Mouse (Mus musculus): ENCODE results near the gene Alox5ap. TPM values are rescaled to one million over a fixed set of nuclear protein-coding genes. Genes with fewer than 3 reads are reported as not detected.

Gene Alox5ap
- polyA plus RNA-seq, 1 experiment from 2014 or later, result 5.8 TPM

GRCm38 (mm10) chr5:149266761-149267221, 2.2 kb downstream of the Alox5ap start:
- DNase-seq (ENCODE audit: low spot score), result no peak
- Histone ChIP-seq H3K4me3 (no peak overlapping the region), H3K36me3 (replicated peaks) (no peaks in the 10 kb centered on the region), H3K9me3 (no peaks in the 10 kb centered on the region), H3K27ac (replicated peaks) (0 out of 2 replicates have a peak overlapping the region, but pooled peaks have one; percentile 2), H3K27me3 (replicated peaks; ENCODE audit: low read depth, poor library complexity, severe bottlenecking) (no peaks in the 10 kb centered on the region), H3K4me1 (peaks cover 10% of the 10 kb centered on the region)
- WGBS, result 80% methylated on average over 8 of the region's 8 CpGs

- Histone ChIP-seq H3K27me3 (replicated peaks; ENCODE audit: low read depth, poor library complexity, severe bottlenecking) (no peaks in the 10 kb centered on the region), H3K9me3 (no peaks in the 10 kb centered on the region), H3K36me3 (replicated peaks) (no peaks in the 10 kb centered on the region), H3K4me1 (peaks cover 12% of the 10 kb centered on the region), H3K27ac (replicated peaks) (0 out of 2 replicates have a peak overlapping the region, but pooled peaks have one; percentile 2), H3K4me3 (no peak overlapping the region)
- DNase-seq (ENCODE audit: low spot score), result no peak
- WGBS, result 79% methylated on average over 4 of the region's 4 CpGs
Observed at GRCm38 (mm10) chr5:149267493-149267892, 2.9 kb downstream of the Alox5ap start.

GRCm38 (mm10) chr5:149271291-149271690, 6.7 kb downstream of the Alox5ap start:
- Histone ChIP-seq H3K27me3 (replicated peaks; ENCODE audit: low read depth, poor library complexity, severe bottlenecking) (no peaks in the 10 kb centered on the region), H3K4me1 (0 out of 2 replicates have a peak, but pooled peaks cover 5% of the 10 kb centered on the region), H3K36me3 (replicated peaks) (no peaks in the 10 kb centered on the region), H3K4me3 (no peak overlapping the region), H3K27ac (replicated peaks) (no peak overlapping the region), H3K9me3 (peaks cover 6% of the 10 kb centered on the region; the same call in 1 of the 2 replicates)
- DNase-seq (ENCODE audit: low spot score), result no peak
- WGBS, result 90% methylated on average over 3 of the region's 3 CpGs

- peak overlapping the region; percentile 14; the same call in 1 of the 2 replicates for H3K27ac ChIP-seq (replicated peaks)
- no peak for DNase-seq (ENCODE audit: low spot score)
- H3K36me3 ChIP-seq (replicated peaks), result no peaks in the 10 kb centered on the region
- no peaks in the 10 kb centered on the region for H3K27me3 ChIP-seq (replicated peaks; ENCODE audit: low read depth, poor library complexity, severe bottlenecking)
- H3K9me3 ChIP-seq, result peaks cover 6% of the 10 kb centered on the region; the same call in 1 of the 2 replicates
- 82% methylated on average over 4 of the region's 4 CpGs for WGBS
- H3K4me1 ChIP-seq, result 0 out of 2 replicates have a peak, but pooled peaks cover 5% of the 10 kb centered on the region
- H3K4me3 ChIP-seq, result no peak overlapping the region
Observed at GRCm38 (mm10) chr5:149272535-149272934, 8.0 kb downstream of the Alox5ap start.

- Histone ChIP-seq H3K9me3 (peaks cover 6% of the 10 kb centered on the region; the same call in 1 of the 2 replicates), H3K27me3 (replicated peaks; ENCODE audit: low read depth, poor library complexity, severe bottlenecking) (no peaks in the 10 kb centered on the region), H3K27ac (replicated peaks) (no peak overlapping the region), H3K4me3 (no peak overlapping the region), H3K4me1 (peaks cover 14% of the 10 kb centered on the region), H3K36me3 (replicated peaks) (no peaks in the 10 kb centered on the region)
- 89% methylated on average over 15 of the region's 15 CpGs for WGBS
- no peak for DNase-seq (ENCODE audit: low spot score)
Observed at GRCm38 (mm10) chr5:149274390-149275104, 10.0 kb downstream of the Alox5ap start.

GRCm38 (mm10) chr5:149275105-149275494, 10.5 kb downstream of the Alox5ap start:
- WGBS, result 80% methylated on average over 1 of the region's 1 CpGs

GRCm38 (mm10) chr5:149277529-149277928, 13.0 kb downstream of the Alox5ap start:
- WGBS, result 89% methylated on average over 5 of the region's 5 CpGs

More at GRCm38 (mm10) chr5:149275105-149275494, 10.5 kb downstream of the Alox5ap start:
- peaks cover 6% of the 10 kb centered on the region; the same call in 1 of the 2 replicates for H3K9me3 ChIP-seq
- H3K27ac ChIP-seq (replicated peaks), result no peak overlapping the region
- H3K4me1 ChIP-seq, result peaks cover 16% of the 10 kb centered on the region
- no peaks in the 10 kb centered on the region for H3K36me3 ChIP-seq (replicated peaks)
- DNase-seq (ENCODE audit: low spot score), result no peak
- no peak overlapping the region for H3K4me3 ChIP-seq
- H3K27me3 ChIP-seq (replicated peaks; ENCODE audit: low read depth, poor library complexity, severe bottlenecking), result no peaks in the 10 kb centered on the region

DNA sequence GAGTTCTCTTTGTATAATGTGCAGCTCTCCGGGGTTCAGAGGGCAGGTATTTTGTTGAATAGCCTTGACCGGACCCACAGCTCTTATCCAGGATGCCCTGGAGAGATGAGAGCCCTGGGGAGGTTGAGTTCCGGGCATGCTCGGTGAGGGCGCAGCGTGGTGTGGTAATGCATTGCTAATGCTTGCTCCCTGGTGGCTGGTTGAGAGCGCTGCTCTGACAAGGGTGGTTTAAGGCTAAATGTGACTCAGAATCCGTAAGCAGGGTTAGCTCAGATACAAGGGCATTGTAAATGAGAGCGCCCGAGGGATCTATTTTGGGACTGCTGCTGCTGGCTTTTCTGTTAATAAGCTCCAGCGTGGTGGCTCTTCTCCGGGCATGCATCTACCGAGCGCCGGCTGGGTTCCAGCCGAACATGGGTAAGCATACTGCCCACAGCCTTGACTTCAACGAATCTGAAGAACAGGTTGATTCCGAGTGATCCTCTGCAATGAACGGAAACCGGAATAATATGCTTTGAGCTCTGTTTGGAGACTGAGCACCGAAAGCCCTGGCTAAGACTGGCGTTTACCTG, 14.8 kb downstream of the Alox5ap start:
- Histone ChIP-seq H3K4me1 (peaks cover 12% of the 10 kb centered on the region), H3K27ac (replicated peaks) (peak overlapping the region; percentile 65), H3K27me3 (replicated peaks; ENCODE audit: low read depth, poor library complexity, severe bottlenecking) (no peaks in the 10 kb centered on the region), H3K4me3 (peak overlapping the region; percentile 33), H3K36me3 (replicated peaks) (peaks cover 5% of the 10 kb centered on the region; the same call in 1 of the 2 replicates), H3K9me3 (peaks cover 17% of the 10 kb centered on the region)
- 28% methylated on average over 22 of the region's 22 CpGs for WGBS
- peak; percentile 65 for DNase-seq (ENCODE audit: low spot score)

More at GRCm38 (mm10) chr5:149277529-149277928, 13.0 kb downstream of the Alox5ap start:
- Histone ChIP-seq H3K27ac (replicated peaks) (no peak overlapping the region; the same call in 1 of the 2 replicates), H3K4me3 (no peak overlapping the region), H3K9me3 (peaks cover 12% of the 10 kb centered on the region), H3K4me1 (peaks cover 14% of the 10 kb centered on the region), H3K36me3 (replicated peaks) (peaks cover 5% of the 10 kb centered on the region; the same call in 1 of the 2 replicates), H3K27me3 (replicated peaks; ENCODE audit: low read depth, poor library complexity, severe bottlenecking) (no peaks in the 10 kb centered on the region)
- no peak for DNase-seq (ENCODE audit: low spot score)

- Histone ChIP-seq H3K9me3 (peaks cover 12% of the 10 kb centered on the region), H3K36me3 (replicated peaks) (peaks cover 5% of the 10 kb centered on the region; the same call in 1 of the 2 replicates), H3K4me3 (no peak overlapping the region), H3K27ac (replicated peaks) (no peak overlapping the region), H3K27me3 (replicated peaks; ENCODE audit: low read depth, poor library complexity, severe bottlenecking) (peaks cover 15% of the 10 kb centered on the region), H3K4me1 (peaks cover 35% of the 10 kb centered on the region)
- peak; percentile 23 for DNase-seq (ENCODE audit: low spot score)
- 81% methylated on average over 2 of the region's 2 CpGs for WGBS
Observed at GRCm38 (mm10) chr5:149283009-149283408, 18.4 kb downstream of the Alox5ap start.

GRCm38 (mm10) chr5:149283821-149284220, 19.3 kb downstream of the Alox5ap start:
- peaks cover 18% of the 10 kb centered on the region for H3K27me3 ChIP-seq (replicated peaks; ENCODE audit: low read depth, poor library complexity, severe bottlenecking)
- H3K36me3 ChIP-seq (replicated peaks), result peaks cover 5% of the 10 kb centered on the region; the same call in 1 of the 2 replicates
- peaks cover 34% of the 10 kb centered on the region for H3K4me1 ChIP-seq
- no peak overlapping the region for H3K27ac ChIP-seq (replicated peaks)
- peaks cover 12% of the 10 kb centered on the region for H3K9me3 ChIP-seq
- no peak overlapping the region for H3K4me3 ChIP-seq
- DNase-seq (ENCODE audit: low spot score), result no peak

GRCm38 (mm10) chr5:149286021-149286420, 21.5 kb downstream of the Alox5ap start:
- 63% methylated on average over 7 of the region's 7 CpGs for WGBS
- H3K27ac ChIP-seq (replicated peaks), result 0 out of 2 replicates have a peak overlapping the region, but pooled peaks have one; percentile 8

GRCm38 (mm10) chr5:149287148-149288038, 22.8 kb downstream of the Alox5ap start:
- Histone ChIP-seq H3K27me3 (replicated peaks; ENCODE audit: low read depth, poor library complexity, severe bottlenecking) (peaks cover 18% of the 10 kb centered on the region), H3K36me3 (replicated peaks) (peaks cover under 1% of the 10 kb centered on the region; the same call in 1 of the 2 replicates), H3K4me1 (peaks cover 25% of the 10 kb centered on the region), H3K9me3 (peaks cover 7% of the 10 kb centered on the region), H3K27ac (replicated peaks) (peak overlapping the region; percentile 45; the same call in 1 of the 2 replicates), H3K4me3 (peak overlapping the region; percentile 49)
- WGBS, result 24% methylated on average over 41 of the region's 41 CpGs
- DNase-seq (ENCODE audit: low spot score), result peak; percentile 30

More at GRCm38 (mm10) chr5:149286021-149286420, 21.5 kb downstream of the Alox5ap start:
- Histone ChIP-seq H3K9me3 (peaks cover 12% of the 10 kb centered on the region), H3K27me3 (replicated peaks; ENCODE audit: low read depth, poor library complexity, severe bottlenecking) (peaks cover 18% of the 10 kb centered on the region), H3K4me1 (peaks cover 25% of the 10 kb centered on the region), H3K4me3 (no peak overlapping the region), H3K36me3 (replicated peaks) (peaks cover 5% of the 10 kb centered on the region; the same call in 1 of the 2 replicates)
- peak; percentile 9 for DNase-seq (ENCODE audit: low spot score)
